25 mouse cellular contexts compared by ENCODE assay signal in genomic region chr14:108531401-108531800, GRCm38 (mm10).
"Had no signal": no experiment of that assay in that cellular context is flagged by ENCODE, and none has a peak within 500 bp of the region (broad histone marks: within the 10 kb centered on the region; RNA-seq: fewer than 3 reads in every experiment).

No protein-coding gene starts in this region.

- H3K36me3 ChIP-seq: heart, embryonic 13.5 days; heart, embryonic 15.5 days; hindbrain, embryonic 15.5 days; kidney, embryonic 15.5 days; limb, embryonic 13.5 days; limb, embryonic 15.5 days; liver, embryonic 12.5 days had no signal

- H3K4me2 ChIP-seq: heart, embryonic 11.5 days; heart, embryonic 13.5 days; heart, embryonic 15.5 days; hindbrain, embryonic 15.5 days; kidney, embryonic 15.5 days; limb, embryonic 13.5 days; limb, embryonic 15.5 days; liver, embryonic 12.5 days had no signal

- H3K27me3 ChIP-seq: heart, embryonic 13.5 days; heart, embryonic 15.5 days; hindbrain, embryonic 15.5 days; kidney, embryonic 15.5 days; limb, embryonic 13.5 days; limb, embryonic 15.5 days; liver, embryonic 12.5 days had no signal

- DNase-seq: forebrain, postnatal 0 days; gastrocnemius, postnatal 14 days; gastrocnemius, postnatal 36 days; heart, adult 11 months; heart, adult 2 months; heart, postnatal 14 days; heart, postnatal 36 days; kidney, adult 11 months; kidney, adult 2 months; kidney, adult 9 months; kidney, postnatal 14 days; kidney, postnatal 36 days; layer of hippocampus, adult 9-11 months; layer of hippocampus, postnatal 36 days; left cerebral cortex, postnatal 4 days had no signal

- ATAC-seq: forebrain, postnatal 0 days; intestine, embryonic 16.5 days; liver, embryonic 12.5 days had no signal

- H3K9me3 ChIP-seq: heart, embryonic 13.5 days; heart, embryonic 15.5 days; hindbrain, embryonic 15.5 days; kidney, embryonic 15.5 days; limb, embryonic 13.5 days; limb, embryonic 15.5 days; liver, embryonic 12.5 days had no signal

- H3K4me3 ChIP-seq: heart, adult 2 months; heart, embryonic 13.5 days; heart, embryonic 15.5 days; hindbrain, embryonic 15.5 days; kidney, embryonic 15.5 days; limb, embryonic 13.5 days; limb, embryonic 15.5 days; liver, embryonic 12.5 days had no signal

- H3K9ac ChIP-seq: forebrain, postnatal 0 days; heart, embryonic 13.5 days; heart, embryonic 15.5 days; hindbrain, embryonic 15.5 days; kidney, embryonic 15.5 days; limb, embryonic 13.5 days; limb, embryonic 15.5 days; liver, embryonic 12.5 days had no signal

- H3K4me1 ChIP-seq: heart, embryonic 13.5 days; heart, embryonic 15.5 days; hindbrain, embryonic 15.5 days; kidney, embryonic 15.5 days; limb, embryonic 13.5 days; limb, embryonic 15.5 days; liver, embryonic 12.5 days had no signal

- H3K27ac ChIP-seq: heart, adult 2 months; heart, embryonic 13.5 days; heart, embryonic 15.5 days; hindbrain, embryonic 15.5 days; kidney, embryonic 15.5 days; kidney, postnatal 0 days; limb, embryonic 13.5 days; limb, embryonic 15.5 days; liver, embryonic 12.5 days had no signal
